Mouse (Mus musculus) MEL (cell line): ENCODE measurements around the gene Elovl5.

ENCODE experiments used
- CTCF ChIP-seq, 3 experiments: IDR thresholded peaks in 2 of 3; conservative IDR thresholded peaks in 1 of 3; 2 replicates each; pipeline ENCODE4 v1.5.1; 2011 to 2012; ENCODE audit warnings: low read length in 3 of 3, low read depth in 2 of 3, mild to moderate bottlenecking in 2 of 3, improper control_type of control experiment in 1 of 3, inconsistent platforms in 1 of 3, mixed read lengths in 1 of 3, moderate library complexity in 1 of 3; ENCODE audit not compliant: control insufficient read depth in 1 of 3, insufficient read depth in 1 of 3, poor library complexity in 1 of 3, severe bottlenecking in 1 of 3
- EP300 ChIP-seq, 2 experiments: IDR thresholded peaks; 2 replicates each; pipeline ENCODE4 v1.6.1; 2011; ENCODE audit warnings: improper control_type of control experiment in 2 of 2, low read length in 2 of 2, low read depth in 1 of 2, mild to moderate bottlenecking in 1 of 2
- MAZ ChIP-seq: IDR thresholded peaks from 2 replicates; pipeline ENCODE4 v1.6.1; 2012; ENCODE audit warnings: low read depth, mild to moderate bottlenecking, inconsistent platforms, low read length, improper control_type of control experiment
- POLR2A ChIP-seq, 2 experiments: IDR thresholded peaks; 2 replicates each; pipeline ENCODE4 v1.6.1; 2011 to 2012; ENCODE audit warnings: low read length in 2 of 2, mild to moderate bottlenecking in 2 of 2, control low read depth in 1 of 2, improper control_type of control experiment in 1 of 2, low read depth in 1 of 2, moderate library complexity in 1 of 2; ENCODE audit not compliant: control insufficient read depth in 1 of 2, insufficient read depth in 1 of 2, poor library complexity in 1 of 2

- TF ChIP-seq EP300 (IDR thresholded peaks at IDR 0.05; ENCODE audit: low read depth in 1 of 2, low read length in 2 of 2) (no peak), MAZ (no peak), POLR2A (IDR thresholded peaks at IDR 0.05; ENCODE audit: control insufficient read depth in 1 of 2, insufficient read depth in 1 of 2, low read depth in 1 of 2, low read length in 2 of 2, poor library complexity in 1 of 2) (no peak), CTCF (IDR thresholded peaks at IDR 0.05 in 2 of 3, conservative IDR thresholded peaks at IDR 0.05 in 1 of 3; ENCODE audit: control insufficient read depth in 1 of 3, insufficient read depth in 1 of 3, low read depth in 2 of 3, low read length in 3 of 3, poor library complexity in 1 of 3, severe bottlenecking in 1 of 3) (no peak)
Observed at GRCm38 (mm10) chr9:78012066-78012465, 94.9 kb downstream of the Elovl5 start.
